Mouse (Mus musculus) ES-Bruce4 (cell line): Measurements from ENCODE around the gene Cdca4. TPM values are rescaled to one million over a fixed set of nuclear protein-coding genes. Genes with fewer than 3 reads are reported as not detected.

Experiments used
- H3K27ac ChIP-seq: 2 replicates; pipeline ENCODE4 v1.5.1; 2012; ENCODE audit warnings: low read length, inconsistent platforms; ENCODE audit not compliant: insufficient read depth
- H3K27me3 ChIP-seq: 2 replicates; pipeline ENCODE4 v1.6.1; 2012; ENCODE audit warnings: mild to moderate bottlenecking, low read length, inconsistent platforms; ENCODE audit not compliant: control insufficient read depth, poor library complexity, insufficient read depth, severe bottlenecking
- H3K36me3 ChIP-seq: 2 replicates; pipeline ENCODE4 v1.6.1; 2012; ENCODE audit warnings: inconsistent platforms, mild to moderate bottlenecking, low read length, moderate library complexity; ENCODE audit not compliant: control insufficient read depth, poor library complexity, insufficient read depth, severe bottlenecking
- H3K4me1 ChIP-seq: one replicate; pipeline ENCODE4 v1.8.1; 2011; ENCODE audit warnings: low read length; ENCODE audit not compliant: control insufficient read depth, insufficient read depth
- H3K4me3 ChIP-seq: 2 replicates; pipeline ENCODE4 v1.5.1; 2011; ENCODE audit warnings: low read depth, mild to moderate bottlenecking, low read length
- H3K9ac ChIP-seq: 2 replicates; pipeline ENCODE4 v1.6.1; 2012; ENCODE audit warnings: low read depth, mild to moderate bottlenecking, inconsistent platforms; ENCODE audit not compliant: poor library complexity, severe bottlenecking
- H3K9me3 ChIP-seq: replicated peaks from 2 replicates; pipeline ENCODE4 v1.6.1; 2012; ENCODE audit warnings: mild to moderate bottlenecking, low read length, inconsistent platforms; ENCODE audit not compliant: control insufficient read depth, poor library complexity, insufficient read depth, severe bottlenecking
- CTCF ChIP-seq: IDR thresholded peaks from one replicate; pipeline ENCODE4 v1.8.1; 2011; ENCODE audit warnings: low read depth, low read length
- EP300 ChIP-seq: IDR thresholded peaks from 2 replicates; pipeline ENCODE4 v1.6.1; 2011; ENCODE audit warnings: low read depth, low read length; ENCODE audit not compliant: insufficient read depth
- POLR2A ChIP-seq: IDR thresholded peaks from one replicate; pipeline ENCODE4 v1.8.1; 2011; ENCODE audit warnings: low read length; ENCODE audit not compliant: insufficient read depth
- polyA plus RNA-seq: library from polyadenylated mRNA; stranded (reverse); fragments of >200 nt; gene quantifications from 2 replicates; pipeline ENCODE4 v1.2.4, GENCODE M21; 2011; ENCODE audit warnings: low read depth; ENCODE audit not compliant: missing spikeins, insufficient read depth, insufficient read length

Gene Cdca4
- polyA plus RNA-seq, 1 experiment: 59.1 TPM

GRCm38 (mm10) chr12:112868178-112869087, 39.2 kb upstream of the Cdca4 start, which contains the start of gene Gpr132:
Gene Gpr132 (minus strand): TSS chr12:112868228.
- no peaks in the 10 kb centered on the region for H3K36me3 ChIP-seq
- H3K9ac ChIP-seq: no peak within 1 kb of the TSS
- TF ChIP-seq EP300 (no peak), CTCF (no peak), POLR2A (no peak)
- H3K4me1 ChIP-seq: peaks cover 4% of the 10 kb centered on the region
- H3K9me3 ChIP-seq: no peaks in the 10 kb centered on the region
- no peak within 1 kb of the TSS for H3K27ac ChIP-seq
- H3K4me3 ChIP-seq: no peak within 1 kb of the TSS
- H3K27me3 ChIP-seq: no peaks in the 10 kb centered on the region

DNA sequence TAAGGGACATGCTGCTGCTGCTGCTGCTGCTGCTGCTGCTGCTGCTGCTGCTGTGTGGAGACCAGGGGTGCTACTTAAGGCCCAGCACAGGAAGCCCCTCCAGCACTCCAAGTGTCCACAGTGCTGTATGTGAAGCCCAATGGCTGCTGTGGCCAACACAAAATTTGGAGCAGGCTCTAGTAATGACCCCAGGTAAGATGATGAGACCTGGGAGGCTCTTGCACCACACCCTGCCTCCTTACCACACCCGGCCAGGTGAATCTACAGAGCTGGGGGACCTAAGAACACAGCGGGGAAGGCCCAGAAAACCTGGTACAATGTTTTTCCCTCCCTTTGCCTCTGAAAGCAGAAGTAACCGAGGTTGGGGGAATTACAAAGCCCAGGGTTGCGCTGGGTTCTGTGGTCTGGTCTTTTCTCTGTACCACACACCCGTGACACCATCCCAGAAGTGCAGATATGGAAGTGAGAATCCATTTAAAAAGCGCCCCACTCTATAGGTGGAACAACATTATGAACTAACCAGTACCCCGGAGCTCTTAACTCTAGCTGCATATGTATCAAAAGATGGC, 38.0 kb upstream of the Cdca4 start:
- TF ChIP-seq EP300: no peak
- no peak for TF ChIP-seq POLR2A
- no peak for TF ChIP-seq CTCF
- peaks cover 4% of the 10 kb centered on the region for H3K4me1 ChIP-seq
- no peaks in the 10 kb centered on the region for H3K9me3 ChIP-seq
- H3K36me3 ChIP-seq: no peaks in the 10 kb centered on the region
- H3K27me3 ChIP-seq: no peaks in the 10 kb centered on the region
- H3K27ac ChIP-seq: no peak overlapping the region
- H3K4me3 ChIP-seq: no peak overlapping the region
- no peak overlapping the region for H3K9ac ChIP-seq

- TF ChIP-seq POLR2A (no peak), EP300 (no peak), CTCF (no peak)
- Histone ChIP-seq H3K4me3 (no peak overlapping the region), H3K36me3 (no peaks in the 10 kb centered on the region)
Observed at GRCm38 (mm10) chr12:112866467-112867080, 37.4 kb upstream of the Cdca4 start.

DNA sequence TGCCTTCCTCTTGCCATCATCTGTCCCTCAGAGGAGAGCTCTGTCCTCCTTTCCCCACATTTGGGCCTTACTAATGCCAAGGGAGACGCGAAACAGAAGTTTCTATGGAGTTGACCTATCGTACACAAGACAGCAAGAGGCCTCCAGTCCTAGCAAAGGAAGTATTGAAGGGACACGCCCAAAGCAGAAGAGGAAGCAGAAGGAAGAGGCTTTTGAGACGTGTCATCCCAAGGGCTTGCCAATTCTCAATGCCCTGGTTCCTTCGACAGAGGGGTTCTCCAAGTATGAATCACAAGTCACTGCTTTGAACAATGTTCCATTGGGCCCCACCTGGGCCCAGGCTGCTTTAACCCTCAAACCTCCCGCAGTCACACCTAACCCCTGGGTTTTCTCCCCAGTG, 35.6 kb upstream of the Cdca4 start:
- no peak overlapping the region for H3K27ac ChIP-seq
- no peak for TF ChIP-seq EP300
- no peak for TF ChIP-seq POLR2A
- no peak for TF ChIP-seq CTCF
- H3K9me3 ChIP-seq: no peaks in the 10 kb centered on the region
- no peaks in the 10 kb centered on the region for H3K36me3 ChIP-seq
- H3K27me3 ChIP-seq: no peaks in the 10 kb centered on the region
- no peak overlapping the region for H3K4me3 ChIP-seq
- peaks cover 4% of the 10 kb centered on the region for H3K4me1 ChIP-seq
- no peak overlapping the region for H3K9ac ChIP-seq

More at GRCm38 (mm10) chr12:112866467-112867080, 37.4 kb upstream of the Cdca4 start:
- Histone ChIP-seq H3K27me3 (no peaks in the 10 kb centered on the region), H3K27ac (no peak overlapping the region), H3K9ac (no peak overlapping the region), H3K9me3 (no peaks in the 10 kb centered on the region), H3K4me1 (peaks cover 4% of the 10 kb centered on the region)

DNA sequence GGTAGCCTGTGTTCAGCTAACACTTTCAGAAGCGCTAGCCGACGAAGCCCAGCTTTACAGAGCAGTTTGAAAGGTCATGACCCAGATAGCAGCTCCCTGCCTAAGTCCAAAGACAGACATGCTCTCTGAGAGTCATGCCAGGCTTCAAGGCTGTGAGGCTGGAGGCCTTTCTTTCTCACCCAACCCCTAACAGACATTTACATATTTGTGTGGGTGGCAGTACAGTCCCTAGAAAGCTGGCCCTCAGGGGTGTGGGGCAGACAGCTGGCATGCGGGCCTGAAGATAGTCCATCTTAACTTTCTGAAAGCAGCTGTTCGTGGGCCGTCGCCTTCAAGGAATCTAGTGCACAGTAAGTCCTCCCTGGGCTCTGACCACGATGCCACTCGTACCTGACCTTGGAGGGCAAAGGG, 32.7 kb upstream of the Cdca4 start:
- no peak overlapping the region for H3K4me3 ChIP-seq
- no peak overlapping the region for H3K9ac ChIP-seq
- no peaks in the 10 kb centered on the region for H3K36me3 ChIP-seq
- TF ChIP-seq EP300 (no peak), CTCF (no peak), POLR2A (no peak)
- H3K27me3 ChIP-seq: no peaks in the 10 kb centered on the region
- no peak overlapping the region for H3K27ac ChIP-seq
- no peaks in the 10 kb centered on the region for H3K4me1 ChIP-seq
- H3K9me3 ChIP-seq: no peaks in the 10 kb centered on the region

- no peaks in the 10 kb centered on the region for H3K4me1 ChIP-seq
- H3K27ac ChIP-seq: no peak overlapping the region
- H3K9ac ChIP-seq: no peak overlapping the region
- TF ChIP-seq POLR2A (no peak), CTCF (no peak), EP300 (no peak)
- H3K9me3 ChIP-seq: no peaks in the 10 kb centered on the region
- no peaks in the 10 kb centered on the region for H3K36me3 ChIP-seq
- no peak overlapping the region for H3K4me3 ChIP-seq
- no peaks in the 10 kb centered on the region for H3K27me3 ChIP-seq
Observed at GRCm38 (mm10) chr12:112860765-112861164, 31.5 kb upstream of the Cdca4 start.
